Mouse (Mus musculus) B cell, adult 2 months (primary cell): ENCODE data around the gene Stat6.

Source experiments
- DNase-seq, 2 experiments: peaks; one replicate each; pipeline ENCODE4 v3.0.0; 2022

Gene Stat6

DNA sequence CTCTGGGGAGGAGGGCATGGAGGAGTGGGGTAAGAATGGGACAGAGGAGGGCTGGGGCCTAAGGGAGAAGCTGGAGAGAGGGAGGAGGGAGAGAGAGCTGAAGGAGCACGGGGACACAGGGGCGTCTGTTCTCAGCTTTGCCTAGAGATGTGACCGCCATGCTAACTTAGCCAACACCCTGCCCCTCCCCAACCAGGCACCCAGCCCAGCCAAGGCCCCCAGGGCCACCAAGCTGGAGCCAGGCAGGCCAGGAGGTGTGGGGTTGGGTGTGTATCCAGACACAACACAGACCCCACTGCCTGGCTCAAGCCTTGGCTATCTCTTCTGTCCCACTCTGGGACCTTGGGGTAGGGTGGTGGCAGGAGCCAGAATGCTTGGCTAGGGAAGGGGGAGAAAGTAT lies 27.2 kb upstream of the Stat6 start:
- no peak for DNase-seq

DNA sequence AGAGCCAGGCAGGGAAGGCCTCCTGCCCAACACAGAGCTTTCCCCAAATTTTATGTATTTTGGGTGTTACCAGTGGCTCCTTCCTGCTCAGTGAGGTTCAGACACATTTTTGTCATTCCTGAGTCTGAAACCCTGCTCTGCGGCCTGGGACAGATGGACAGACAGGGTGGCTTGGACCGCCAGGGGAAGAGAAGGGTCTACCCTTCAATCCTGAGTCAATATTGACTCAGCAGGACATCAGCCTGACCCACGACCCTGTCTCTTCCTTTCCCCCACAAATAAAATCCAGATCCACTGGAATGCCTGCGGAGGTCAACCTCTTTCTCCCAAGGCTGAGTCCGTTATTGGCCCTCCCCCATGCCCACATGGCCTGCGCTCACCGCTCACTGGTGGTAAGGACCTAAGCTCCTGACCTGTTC lies 26.5 kb upstream of the Stat6 start:
- DNase-seq = no peak

DNA sequence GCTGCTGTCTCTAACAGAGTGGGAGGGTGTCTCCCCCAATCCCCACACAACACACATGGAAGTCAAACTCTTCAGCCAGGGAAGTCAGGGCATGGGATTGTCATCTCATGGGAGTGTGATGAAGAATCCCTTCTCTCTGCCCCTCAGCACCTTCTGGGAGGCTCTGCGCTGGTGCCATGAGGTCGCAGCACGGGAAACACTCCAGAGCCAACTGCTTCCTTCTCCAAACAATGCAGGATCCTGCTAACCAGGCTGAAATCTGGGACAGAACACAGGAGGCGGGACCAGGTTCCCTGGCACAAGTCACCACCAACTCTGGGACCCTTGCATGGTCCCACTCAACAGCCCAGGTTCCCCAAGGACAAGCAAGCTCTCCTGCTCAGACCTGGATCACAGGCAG lies 25.5 kb upstream of the Stat6 start:
- no peak for DNase-seq

- DNase-seq = no peak
Observed at GRCm38 (mm10) chr10:127618173-127618572, 24.6 kb upstream of the Stat6 start.

- DNase-seq = no peak
Observed at GRCm38 (mm10) chr10:127619119-127619721, 23.6 kb upstream of the Stat6 start.

GRCm38 (mm10) chr10:127619941-127620405 lies 22.8 kb upstream of the Stat6 start:
- no peak for DNase-seq

GRCm38 (mm10) chr10:127620406-127621190 lies 22.2 kb upstream of the Stat6 start, which contains the start of gene Lrp1:
TSS of gene Lrp1 (minus strand) at chr10:127621148.
- no peak for DNase-seq

- peak; percentile 49 to 52 for DNase-seq
Observed at GRCm38 (mm10) chr10:127621191-127622056, 21.4 kb upstream of the Stat6 start.

- peak; percentile 34 to 43 for DNase-seq
Observed at GRCm38 (mm10) chr10:127622057-127622392, 20.8 kb upstream of the Stat6 start.

- no peak for DNase-seq
Observed at GRCm38 (mm10) chr10:127622661-127623060, 20.1 kb upstream of the Stat6 start.

GRCm38 (mm10) chr10:127623439-127624216 lies 19.2 kb upstream of the Stat6 start:
- no peak for DNase-seq

DNA sequence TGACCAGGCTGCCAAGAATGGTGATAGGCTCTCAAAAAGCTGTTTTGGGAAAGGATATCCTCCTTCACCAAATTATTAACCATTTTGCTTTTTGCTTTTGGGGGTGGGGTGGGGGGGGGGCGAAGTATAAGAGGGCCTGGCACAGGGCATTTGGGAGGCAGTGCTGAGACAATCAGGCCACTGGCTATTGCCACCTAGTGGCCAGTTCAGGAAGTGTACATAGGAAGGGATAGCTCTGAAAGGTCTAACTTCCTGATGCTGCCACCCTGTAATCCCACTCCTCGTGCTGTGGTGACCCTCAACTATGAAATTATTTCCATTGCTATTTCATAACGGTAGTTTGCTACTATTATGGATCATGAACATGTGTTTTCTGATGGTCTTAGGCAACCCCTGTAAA lies 16.4 kb upstream of the Stat6 start:
- DNase-seq = peak; percentile 62 to 66

GRCm38 (mm10) chr10:127631261-127632214 lies 11.2 kb upstream of the Stat6 start:
- no peak for DNase-seq

DNA sequence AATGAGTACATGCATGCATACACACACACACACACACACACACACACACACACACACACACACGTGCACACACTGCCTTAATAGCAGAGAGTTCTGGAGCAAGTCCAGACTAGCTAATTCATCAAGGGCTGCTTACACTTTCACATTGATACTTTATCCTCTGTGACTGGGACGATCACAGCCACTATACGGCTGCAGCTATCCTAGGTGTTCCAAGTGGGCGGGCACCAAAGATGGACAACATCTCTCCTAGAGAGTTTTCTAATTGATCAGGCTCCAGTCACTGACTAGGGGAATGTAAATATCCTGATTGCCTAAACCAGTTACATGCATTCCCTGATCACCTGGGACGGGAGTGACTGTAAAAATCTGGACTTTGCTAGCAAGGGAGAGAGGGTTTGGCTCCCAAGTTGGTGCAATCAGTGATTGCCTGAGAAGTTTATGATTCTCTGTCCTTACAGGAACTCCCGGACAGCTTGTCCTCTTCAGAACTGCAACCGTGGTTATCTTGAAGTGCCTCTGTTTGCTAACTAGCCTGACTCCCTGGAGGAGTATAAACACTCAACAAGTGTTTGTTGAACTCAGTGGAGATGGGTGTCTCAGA lies 10.0 kb upstream of the Stat6 start:
- DNase-seq = no peak

- DNase-seq = no peak
Observed at GRCm38 (mm10) chr10:127640421-127640820, 2.4 kb upstream of the Stat6 start.

GRCm38 (mm10) chr10:127641861-127642771 lies 670 bp upstream of the Stat6 start:
- peak; percentile 92 to 93 for DNase-seq

DNA sequence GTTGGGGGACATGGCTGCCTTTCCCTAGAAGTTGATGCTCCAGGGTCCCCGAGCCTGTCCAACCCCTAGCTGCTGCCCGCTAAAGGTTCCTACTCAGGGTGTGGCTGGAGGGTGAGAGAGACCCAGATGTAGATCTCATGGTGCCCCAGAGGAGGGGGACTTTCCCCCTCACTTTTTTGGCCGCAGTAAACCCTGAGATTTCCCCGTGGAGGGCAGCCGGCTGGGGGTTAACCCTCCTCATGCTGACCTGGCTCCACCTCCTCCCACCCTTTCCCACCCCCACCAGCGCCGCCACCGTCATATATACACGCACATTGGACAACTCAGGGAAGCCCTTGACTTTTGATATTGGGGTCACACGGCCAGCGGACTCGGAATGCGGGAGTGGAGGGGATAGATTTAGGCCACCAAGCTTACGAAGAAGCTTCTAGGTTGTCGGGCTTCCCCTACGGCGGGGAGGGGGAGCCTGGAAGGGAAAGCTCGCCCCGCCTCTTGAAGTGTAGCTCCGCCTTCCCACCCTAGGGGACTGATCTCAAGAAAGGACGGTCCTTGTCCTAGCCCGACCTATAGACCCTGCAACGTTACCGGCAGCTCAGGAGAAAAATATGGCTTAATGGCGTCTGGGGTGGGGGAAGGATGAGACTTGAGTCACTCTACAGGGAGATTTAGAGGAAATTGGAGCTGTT lies 910 bp downstream of the Stat6 start:
- DNase-seq = peak; percentile 88 to 91

DNA sequence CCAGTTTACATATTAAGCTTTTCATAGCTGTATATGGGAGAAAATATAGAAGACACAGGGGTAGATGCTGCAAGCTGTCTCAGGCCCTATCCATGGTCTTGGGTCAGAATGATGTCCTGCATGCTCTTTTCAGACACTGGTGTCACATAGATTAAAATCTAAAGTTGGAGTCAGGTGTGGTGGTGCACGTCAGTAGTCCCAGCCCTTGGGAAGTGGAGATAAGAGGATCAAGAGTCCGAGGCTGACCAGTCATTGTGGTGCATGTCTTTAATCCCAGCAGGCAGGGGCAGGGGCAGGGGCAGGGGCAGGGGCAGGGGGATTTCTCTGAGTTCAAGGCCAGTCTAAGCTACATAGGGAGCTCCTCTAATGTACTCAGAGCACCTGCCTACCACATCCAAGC lies 3.0 kb downstream of the Stat6 start:
- no peak for DNase-seq
